Mouse (Mus musculus) layer of hippocampus, adult 9-10 months (tissue): Measurements from ENCODE around the gene Hyal4.

Experiments
- DNase-seq: peaks from one replicate; pipeline ENCODE4 v3.0.0; 2022; ENCODE audit warnings: low spot score

Gene Hyal4

GRCm38 (mm10) chr6:24748029-24748428 lies at the start of gene Hyal4:
TSS of gene Hyal4 (plus strand) at chr6:24748329.
- no peak for DNase-seq

DNA sequence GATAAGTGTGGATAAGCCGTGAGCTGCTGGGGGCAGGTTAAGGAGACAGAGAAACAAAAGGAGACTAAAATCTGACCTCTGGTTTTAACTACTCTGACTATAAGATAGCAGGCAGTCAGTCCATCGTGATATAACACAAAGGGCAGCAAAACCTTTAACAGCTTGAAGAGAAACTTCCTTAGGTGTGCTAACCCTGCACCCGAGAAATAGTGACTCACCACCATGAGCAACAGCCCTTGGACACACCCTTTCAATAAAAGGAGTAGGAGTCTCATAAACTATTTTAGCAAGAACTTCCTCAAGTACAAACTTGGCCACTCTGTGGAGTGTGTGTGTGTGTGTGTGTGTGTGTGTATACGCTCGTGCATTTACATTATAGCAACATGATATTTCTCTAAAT lies 41.0 kb upstream of the Hyal4 start:
- DNase-seq: no peak

DNA sequence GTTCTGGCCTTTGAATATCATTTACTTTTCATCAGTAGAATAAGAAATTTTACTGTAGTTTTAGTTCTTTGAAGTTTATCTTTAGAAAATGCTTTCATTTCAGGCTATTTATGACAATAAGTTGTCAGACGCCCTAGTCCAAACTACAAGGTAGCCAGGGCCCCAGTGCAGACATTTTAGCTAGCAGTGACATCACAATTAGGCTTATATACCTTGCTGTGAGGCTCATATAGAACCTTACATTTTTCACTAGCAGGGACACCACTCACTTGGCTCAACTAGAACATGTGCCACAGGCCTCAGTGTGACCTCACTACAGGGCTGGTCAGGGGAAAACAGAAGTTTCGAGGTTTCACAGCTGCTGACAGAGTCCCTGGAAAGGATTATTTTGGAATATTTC lies 40.6 kb upstream of the Hyal4 start:
- DNase-seq: no peak

- DNase-seq: peak; percentile 55
Measured at GRCm38 (mm10) chr6:24721317-24722099, 26.6 kb upstream of the Hyal4 start.

DNA sequence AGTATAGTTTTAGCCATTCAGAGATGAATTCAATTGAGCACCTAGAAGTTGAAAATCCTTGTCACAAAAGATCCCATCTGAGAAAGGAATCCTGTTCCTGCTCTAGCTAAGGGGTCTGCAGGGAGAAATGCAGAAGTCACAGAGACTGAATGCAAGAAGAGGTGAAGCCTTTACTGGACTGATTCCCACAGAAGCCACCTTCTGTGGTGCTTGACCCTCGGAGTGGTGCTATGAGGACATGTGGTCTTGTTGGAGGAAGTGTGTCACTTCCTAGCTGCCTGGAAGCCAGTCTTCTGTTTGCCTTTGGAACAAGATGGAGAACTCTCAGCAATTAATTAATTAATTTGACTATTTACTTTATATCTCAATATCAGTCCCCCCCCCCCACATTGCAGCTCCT lies 20.0 kb upstream of the Hyal4 start:
- DNase-seq: no peak

- DNase-seq: no peak
Measured at GRCm38 (mm10) chr6:24732945-24733344, 15.2 kb upstream of the Hyal4 start, which contains the start of gene Hyal6. TSS of gene Hyal6 (plus strand) at chr6:24733245.

GRCm38 (mm10) chr6:24734565-24734964 lies 13.6 kb upstream of the Hyal4 start:
- DNase-seq: no peak

DNA sequence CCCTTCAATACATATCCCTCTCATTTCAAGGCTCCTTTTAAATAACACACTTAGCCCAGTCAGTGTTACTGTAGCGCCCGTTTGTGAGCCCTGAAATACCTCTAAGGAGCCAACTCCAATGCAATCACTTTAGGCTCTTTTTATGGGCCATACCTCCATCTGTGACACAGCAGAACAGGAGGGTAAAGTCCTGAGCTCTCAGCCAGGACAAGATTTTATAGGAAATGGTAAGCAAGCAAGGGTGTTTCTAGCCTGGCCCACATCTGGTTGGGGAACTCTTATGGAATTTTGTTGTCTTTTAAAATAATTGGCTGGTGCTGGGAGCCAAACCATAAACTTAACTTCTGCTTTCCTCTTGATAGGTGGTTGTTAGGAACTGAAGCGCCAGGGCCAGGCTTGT lies 11.2 kb downstream of the Hyal4 start:
- DNase-seq: no peak

- DNase-seq: no peak
Measured at GRCm38 (mm10) chr6:24766261-24766660, 18.1 kb downstream of the Hyal4 start.

DNA sequence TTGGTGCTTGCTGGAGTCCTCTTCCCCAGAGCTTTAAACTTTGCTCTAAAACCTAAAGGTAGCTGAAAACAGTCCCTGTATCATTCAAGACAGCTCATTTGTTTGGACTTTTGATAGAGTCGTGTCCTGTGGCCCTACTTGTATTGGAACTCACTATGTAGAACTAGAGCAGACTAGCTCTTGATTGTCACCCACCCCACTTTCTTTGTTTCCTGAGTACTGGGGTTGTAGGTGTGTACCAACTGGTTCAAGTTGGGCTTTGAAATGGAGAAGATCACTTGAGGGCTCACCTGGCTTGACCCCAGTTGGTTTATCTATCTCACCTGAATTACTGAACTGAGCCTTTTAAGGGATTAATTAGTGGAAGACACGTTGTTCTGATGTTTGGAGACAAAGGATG lies 31.1 kb downstream of the Hyal4 start:
- DNase-seq: no peak

DNA sequence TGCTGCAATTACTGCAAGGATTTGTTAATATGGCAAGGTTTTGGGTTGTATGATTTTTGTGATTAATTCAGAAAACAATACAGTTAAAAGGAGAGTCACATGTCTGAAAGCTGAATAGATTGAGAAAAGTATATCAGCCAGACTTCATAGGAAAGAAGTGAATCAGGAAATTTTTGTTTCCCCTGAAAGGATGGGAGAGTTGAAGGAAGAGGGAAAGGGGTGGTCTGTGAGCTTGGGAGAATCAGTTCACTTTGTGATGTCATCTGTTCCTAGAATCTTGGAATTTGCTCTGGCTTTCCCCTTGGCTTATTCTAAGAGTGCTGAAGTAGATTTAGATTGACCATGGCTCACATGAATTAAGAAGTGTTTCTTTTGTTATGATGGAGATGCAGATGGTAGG lies 42.8 kb downstream of the Hyal4 start, which contains the start of gene Spam1:
TSS of gene Spam1 (plus strand) at position 301 of the 400 bp plus-strand sequence.
- DNase-seq: no peak
